Mouse (Mus musculus): Measurements from ENCODE around the gene Macrod2.

- TF ChIP-seq CTCF (IDR thresholded peaks at IDR 0.05; ENCODE audit: low read depth) (no peak), EP300 (optimal IDR thresholded peaks at IDR 0.05) (no peak)
These were observed 1320.0 kb downstream of the Macrod2 start for GRCm38 (mm10) chr2:141715061-141715460.

Data from stomach, postnatal 0 days (tissue).